Mouse (Mus musculus) stomach, postnatal 0 days (tissue): ENCODE measurements at regions not wholly inside any gene's neighbourhood (a gene's known extent, or its start where the extent isn't known, plus 50 kb on each side); places are given as distances from the start of the nearest gene placed in this dataset.

ENCODE experiments used
- CTCF ChIP-seq: IDR thresholded peaks from 2 replicates; pipeline ENCODE4 v1.5.1; 2016; ENCODE audit warnings: antibody characterized with exemption, low read depth, mild to moderate bottlenecking, moderate library complexity
- EP300 ChIP-seq: optimal IDR thresholded peaks from 2 replicates; pipeline ENCODE3; 2016; ENCODE audit warnings: antibody characterized with exemption

DNA sequence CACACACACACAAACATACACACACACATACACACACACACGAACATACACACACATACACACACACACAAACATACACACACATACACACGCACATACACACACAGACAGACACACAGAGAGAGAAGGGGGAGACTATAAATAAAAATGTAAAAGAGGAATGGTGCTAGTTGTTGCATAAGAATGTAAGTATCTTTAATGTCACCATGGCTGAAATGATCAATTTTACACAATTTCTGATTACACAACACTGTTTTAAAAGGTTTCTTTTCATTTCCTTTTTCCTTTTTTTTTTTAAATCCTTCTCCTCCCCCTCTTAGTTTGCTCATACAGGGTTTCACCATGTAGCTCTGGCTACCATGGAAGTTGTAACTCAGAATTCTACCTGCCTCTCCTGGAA, 125.9 kb upstream of the Atp6ap2 start:
- TF ChIP-seq CTCF (no peak), EP300 (no peak)
